Mouse (Mus musculus): ENCODE results near the gene Taf1d. TPM values are rescaled to one million over a fixed set of nuclear protein-coding genes. Genes with fewer than 3 reads are reported as not detected.
"Not testable (repeated sequence)": the region's sequence is repeated elsewhere in the genome, so short reads cannot be mapped to it uniquely, and the experiment has no call there.

Gene Taf1d
- total RNA-seq (2021), result 10 to 100 TPM; 65.4 to 80.6 TPM
- long read RNA-seq, experiment 1, partial matches to known transcripts, result 5 of 12 reads
- long read RNA-seq, experiment 1, other reads (novel, unspliced or antisense), result 2 of 12 reads
- long read RNA-seq, experiment 2, partial matches to known transcripts, result 3 of 12 reads
- long read RNA-seq, experiment 2, other reads (novel, unspliced or antisense), result 5 of 12 reads

GRCm38 (mm10) chr9:15305503-15306397 lies at the start of gene Taf1d:
Gene Taf1d, plus strand, starts transcription at chr9:15306214.
- peak; percentile 96 for DNase-seq

- no peak for DNase-seq
These were observed 49.8 kb upstream of the Taf1d start for GRCm38 (mm10) chr9:15256214-15256613.

- no peak for DNase-seq
These were observed 44.0 kb upstream of the Taf1d start for GRCm38 (mm10) chr9:15261980-15262379.

GRCm38 (mm10) chr9:15263487-15263886 lies 42.5 kb upstream of the Taf1d start:
- no peak for DNase-seq

- DNase-seq, result no peak
These were observed 32.0 kb upstream of the Taf1d start for GRCm38 (mm10) chr9:15273981-15274380.

- no peak for DNase-seq
These were observed 29.2 kb upstream of the Taf1d start for GRCm38 (mm10) chr9:15276855-15277254.

- DNase-seq, result no peak
These were observed 27.7 kb upstream of the Taf1d start for GRCm38 (mm10) chr9:15278343-15278742.

- no peak for DNase-seq
These were observed 26.8 kb upstream of the Taf1d start for GRCm38 (mm10) chr9:15279139-15279648.

- peak; percentile 90 for DNase-seq
These were observed 26.1 kb upstream of the Taf1d start, which contains the start of gene Med17 for GRCm38 (mm10) chr9:15279649-15280490. Gene Med17, minus strand, starts transcription at chr9:15279931.

- no peak for DNase-seq
These were observed 25.5 kb upstream of the Taf1d start for GRCm38 (mm10) chr9:15280491-15280879.

GRCm38 (mm10) chr9:15285443-15285842 lies 20.6 kb upstream of the Taf1d start:
- no peak for DNase-seq

GRCm38 (mm10) chr9:15287846-15288245 lies 18.2 kb upstream of the Taf1d start:
- no peak for DNase-seq

GRCm38 (mm10) chr9:15288402-15288801 lies 17.6 kb upstream of the Taf1d start:
- no peak for DNase-seq

GRCm38 (mm10) chr9:15289251-15289650 lies 16.8 kb upstream of the Taf1d start:
- DNase-seq, result no peak

GRCm38 (mm10) chr9:15297112-15297511 lies 8.9 kb upstream of the Taf1d start:
- no peak for DNase-seq

GRCm38 (mm10) chr9:15298451-15298850 lies 7.6 kb upstream of the Taf1d start:
- no peak for DNase-seq

GRCm38 (mm10) chr9:15300056-15300455 lies 6.0 kb upstream of the Taf1d start:
- no peak for DNase-seq

- DNase-seq, result peak; percentile 29
These were observed 4.6 kb upstream of the Taf1d start for GRCm38 (mm10) chr9:15301399-15301798.

GRCm38 (mm10) chr9:15302006-15302405 lies 4.0 kb upstream of the Taf1d start:
- not testable (repeated sequence) for DNase-seq

GRCm38 (mm10) chr9:15302881-15303280 lies 3.1 kb upstream of the Taf1d start:
- no peak for DNase-seq

GRCm38 (mm10) chr9:15306398-15307119 lies 545 bp downstream of the Taf1d start, which contains the start of gene 4931406C07Rik:
Gene 4931406C07Rik, minus strand, starts transcription at chr9:15306448.
- DNase-seq, result no peak

GRCm38 (mm10) chr9:15307257-15307656 lies 1.2 kb downstream of the Taf1d start:
- DNase-seq, result no peak
